Mouse (Mus musculus) NIH3T3 (cell line): ENCODE data around the gene Gm20517.

Experiments
- DNase-seq: peaks from one replicate; pipeline ENCODE4 v3.0.0-alpha.2; 2012; ENCODE audit warnings: low read depth

Gene Gm20517

GRCm38 (mm10) chr17:47710036-47710435 is 98.6 kb downstream of the Gm20517 start:
- DNase-seq: no peak

DNA sequence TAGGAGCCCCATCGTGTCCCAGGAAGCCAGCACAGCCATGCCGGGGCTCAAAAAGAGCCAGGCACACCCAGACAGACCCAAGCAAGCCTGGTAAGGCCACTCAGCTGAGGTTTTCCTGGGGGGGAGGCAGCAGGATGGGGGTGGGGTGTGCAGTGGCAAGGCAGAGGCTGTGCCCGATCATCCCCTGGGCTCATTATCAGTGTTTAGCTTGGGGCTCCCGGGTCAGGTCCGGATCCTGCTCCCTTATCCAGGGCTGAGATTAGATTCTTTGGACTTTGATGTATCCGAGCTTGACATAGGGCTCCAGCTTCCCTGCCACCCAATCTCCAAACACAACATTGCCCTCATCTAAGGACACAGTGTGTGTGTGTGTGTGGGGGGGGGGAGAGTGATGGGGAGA is 100.5 kb downstream of the Gm20517 start:
- DNase-seq: no peak

GRCm38 (mm10) chr17:47712889-47713571 is 101.6 kb downstream of the Gm20517 start:
- no peak for DNase-seq

GRCm38 (mm10) chr17:47715037-47715436 is 103.6 kb downstream of the Gm20517 start:
- DNase-seq: no peak

GRCm38 (mm10) chr17:47721183-47721582 is 109.8 kb downstream of the Gm20517 start:
- no peak for DNase-seq

GRCm38 (mm10) chr17:47726566-47726965 is 115.2 kb downstream of the Gm20517 start, which contains the start of gene Pgc:
Gene Pgc (plus strand): TSS chr17:47726842.
- no peak for DNase-seq

- no peak for DNase-seq
Measured at GRCm38 (mm10) chr17:47730633-47731575, 119.5 kb downstream of the Gm20517 start.
